Mouse (Mus musculus) MEL (cell line): ENCODE measurements around the gene Cdyl. TPM values are rescaled to one million over a fixed set of nuclear protein-coding genes. Genes with fewer than 3 reads are reported as not detected.
A peak's percentile ranks its signal among the peaks of the same experiment; 100 is the strongest.

ENCODE experiments used
- DNase-seq: peaks from one replicate; pipeline ENCODE4 v3.0.0; 2011; ENCODE audit warnings: low read depth, low spot score
- H3K27ac ChIP-seq: 2 replicates; pipeline ENCODE4 v1.5.1; 2012; ENCODE audit warnings: low read depth, mild to moderate bottlenecking, control low read depth, low read length, moderate library complexity; ENCODE audit not compliant: control insufficient read depth
- H3K27me3 ChIP-seq, 2 experiments: fragments of 150-350 bp in 1 of 2; sonication (generic) in 1 of 2; 2 replicates each; pipeline ENCODE4 v1.6.1; 2012; ENCODE audit warnings: low read length in 2 of 2, mild to moderate bottlenecking in 2 of 2, improper control_type of control experiment in 1 of 2, moderate library complexity in 1 of 2; ENCODE audit not compliant: insufficient read depth in 2 of 2, control insufficient read depth in 1 of 2
- H3K36me3 ChIP-seq, 2 experiments: 2 replicates each; pipeline ENCODE4 v1.6.1; 2012 to 2014; ENCODE audit warnings: low read length in 2 of 2, improper control_type of control experiment in 1 of 2, inconsistent platforms in 1 of 2, mild to moderate bottlenecking in 1 of 2; ENCODE audit not compliant: insufficient read depth in 2 of 2, control insufficient read depth in 1 of 2
- H3K4me1 ChIP-seq, 2 experiments: fragments of 150-350 bp in 1 of 2; sonication (generic) in 1 of 2; 2 replicates each; pipeline ENCODE4 v1.6.1; 2012; ENCODE audit warnings: low read length in 2 of 2, improper control_type of control experiment in 1 of 2, mild to moderate bottlenecking in 1 of 2; ENCODE audit not compliant: insufficient read depth in 2 of 2, control insufficient read depth in 1 of 2
- H3K4me3 ChIP-seq, 2 experiments: fragments of 150-350 bp in 1 of 2; sonication (generic) in 1 of 2; 2 replicates each; pipeline ENCODE4 v1.5.1; 2012; ENCODE audit warnings: low read depth in 2 of 2, low read length in 2 of 2, mild to moderate bottlenecking in 2 of 2, moderate library complexity in 2 of 2, control low read depth in 1 of 2, improper control_type of control experiment in 1 of 2; ENCODE audit not compliant: control insufficient read depth in 1 of 2, insufficient read depth in 1 of 2
- H3K79me2 ChIP-seq: 2 replicates; pipeline ENCODE4 v1.6.1; 2012; ENCODE audit warnings: mild to moderate bottlenecking, low read length, moderate library complexity; ENCODE audit not compliant: control insufficient read depth, poor library complexity, insufficient read depth
- H3K9ac ChIP-seq: 2 replicates; pipeline ENCODE4 v1.6.1; 2012; ENCODE audit warnings: low read depth, mild to moderate bottlenecking, control low read depth, low read length, moderate library complexity; ENCODE audit not compliant: control insufficient read depth, poor library complexity, severe bottlenecking
- H3K9me3 ChIP-seq: fragments of 150-350 bp; sonication (generic); replicated peaks from 2 replicates; pipeline ENCODE4 v1.6.1; 2012; ENCODE audit warnings: mild to moderate bottlenecking, low read length, improper control_type of control experiment, moderate library complexity; ENCODE audit not compliant: insufficient read depth
- BHLHE40 ChIP-seq: IDR thresholded peaks from 2 replicates; pipeline ENCODE4 v1.6.1; 2012; ENCODE audit warnings: low read depth, mild to moderate bottlenecking, inconsistent platforms, low read length, improper control_type of control experiment, borderline replicate concordance
- EP300 ChIP-seq, 2 experiments: IDR thresholded peaks; 2 replicates each; pipeline ENCODE4 v1.6.1; 2011; ENCODE audit warnings: improper control_type of control experiment in 2 of 2, low read length in 2 of 2, low read depth in 1 of 2, mild to moderate bottlenecking in 1 of 2
- GABPA ChIP-seq: IDR thresholded peaks from 2 replicates; pipeline ENCODE4 v1.6.1; 2012; ENCODE audit warnings: low read depth, mild to moderate bottlenecking, inconsistent platforms, low read length, improper control_type of control experiment, moderate library complexity
- GATA1 ChIP-seq: IDR thresholded peaks from 2 replicates; pipeline ENCODE4 v1.6.1; 2011; ENCODE audit warnings: low read depth, low read length, improper control_type of control experiment
- HCFC1 ChIP-seq: IDR thresholded peaks from 2 replicates; pipeline ENCODE4 v1.6.1; 2012; ENCODE audit warnings: low read depth, mild to moderate bottlenecking, inconsistent platforms, low read length, improper control_type of control experiment, moderate library complexity
- KAT2A ChIP-seq: conservative IDR thresholded peaks from 2 replicates; pipeline ENCODE4 v1.6.1; 2012; ENCODE audit warnings: low read depth, low read length, improper control_type of control experiment, inconsistent platforms
- MAZ ChIP-seq: IDR thresholded peaks from 2 replicates; pipeline ENCODE4 v1.6.1; 2012; ENCODE audit warnings: low read depth, mild to moderate bottlenecking, inconsistent platforms, low read length, improper control_type of control experiment
- MXI1 ChIP-seq: IDR thresholded peaks from 2 replicates; pipeline ENCODE4 v1.6.1; 2011; ENCODE audit warnings: mild to moderate bottlenecking, low read depth, low read length, improper control_type of control experiment
- MYB ChIP-seq: IDR thresholded peaks from 2 replicates; pipeline ENCODE4 v1.6.1; 2011; ENCODE audit warnings: mild to moderate bottlenecking, low read depth, low read length, improper control_type of control experiment
- MYC ChIP-seq: IDR thresholded peaks from 2 replicates; pipeline ENCODE4 v1.6.1; 2011; ENCODE audit warnings: low read depth, mild to moderate bottlenecking, low read length, improper control_type of control experiment, moderate library complexity
- NRF1 ChIP-seq: IDR thresholded peaks from 2 replicates; pipeline ENCODE4 v1.6.1; 2014; ENCODE audit warnings: low read depth, mild to moderate bottlenecking, inconsistent platforms, low read length, improper control_type of control experiment, moderate library complexity; ENCODE audit not compliant: poor library complexity, insufficient read depth, severe bottlenecking
- POLR2AphosphoS5 ChIP-seq: IDR thresholded peaks from 2 replicates; pipeline ENCODE4 v1.6.1; 2012; ENCODE audit warnings: low read depth, borderline replicate concordance, mild to moderate bottlenecking, inconsistent platforms, low read length, moderate library complexity, mixed read lengths
- SIN3A ChIP-seq: IDR thresholded peaks from 2 replicates; pipeline ENCODE4 v1.6.1; 2012; ENCODE audit warnings: low read length, improper control_type of control experiment, inconsistent platforms
- SMC3 ChIP-seq: IDR thresholded peaks from 2 replicates; pipeline ENCODE4 v1.6.1; 2011; ENCODE audit warnings: low read depth, low read length, improper control_type of control experiment
- TAL1 ChIP-seq: IDR thresholded peaks from 2 replicates; pipeline ENCODE4 v1.6.1; 2012; ENCODE audit warnings: mild to moderate bottlenecking, inconsistent platforms, low read length, moderate library complexity, mixed read lengths
- TCF12 ChIP-seq: IDR thresholded peaks from 2 replicates; pipeline ENCODE4 v1.6.1; 2014; ENCODE audit warnings: low read depth, mild to moderate bottlenecking, inconsistent platforms, low read length, improper control_type of control experiment, moderate library complexity
- UBTF ChIP-seq: IDR thresholded peaks from 2 replicates; pipeline ENCODE4 v1.6.1; 2012; ENCODE audit warnings: low read depth, mild to moderate bottlenecking, inconsistent platforms, low read length, improper control_type of control experiment, moderate library complexity, borderline replicate concordance; ENCODE audit not compliant: insufficient read depth
- USF1 ChIP-seq: IDR thresholded peaks from 2 replicates; pipeline ENCODE4 v1.6.1; 2014; ENCODE audit warnings: low read depth, mild to moderate bottlenecking, inconsistent platforms, low read length, improper control_type of control experiment, moderate library complexity
- USF2 ChIP-seq, 2 experiments: IDR thresholded peaks; 2 replicates each; pipeline ENCODE4 v1.6.1; 2011 to 2012; ENCODE audit warnings: improper control_type of control experiment in 2 of 2, low read length in 2 of 2, borderline replicate concordance in 1 of 2, inconsistent platforms in 1 of 2, low read depth in 1 of 2, mild to moderate bottlenecking in 1 of 2; ENCODE audit not compliant: insufficient read depth in 1 of 2
- ZMIZ1 ChIP-seq: IDR thresholded peaks from 2 replicates; pipeline ENCODE4 v1.6.1; 2012; ENCODE audit warnings: low read depth, mild to moderate bottlenecking, inconsistent platforms, low read length, improper control_type of control experiment, moderate library complexity
- polyA plus RNA-seq, 2 experiments: library from polyadenylated mRNA; stranded (reverse) in 1 of 2; unstranded in 1 of 2; fragments of >175 nt in 1 of 2; fragments of >200 nt in 1 of 2; gene quantifications; 2 replicates each; pipeline versions ENCODE4 v1.2.1 to v1.2.4; 2012; ENCODE audit warnings: low replicate concordance in 2 of 2, low read depth in 1 of 2; ENCODE audit not compliant: insufficient read length in 2 of 2, insufficient read depth in 1 of 2, missing spikeins in 1 of 2
- total RNA-seq: library from RNA; depleted of rRNA; stranded (reverse); fragments of 300-350 nt; gene quantifications from 2 replicates; pipeline ENCODE4 v1.2.3, GENCODE M21; 2012

Gene Cdyl
- total and polyA plus RNA-seq, 3 experiments: 8.9 to 32.2 TPM; not detected in 1

GRCm38 (mm10) chr13:35812191-35812440, 152.5 kb downstream of the Cdyl start:
- H3K4me1 ChIP-seq: peaks cover 33 to 47% of the 10 kb centered on the region in 2 experiments
- no peak overlapping the region for H3K9ac ChIP-seq
- peaks cover 50% of the 10 kb centered on the region for H3K79me2 ChIP-seq
- no peak overlapping the region for H3K4me3 ChIP-seq
- no peak for DNase-seq
- no peak overlapping the region for H3K27ac ChIP-seq
- TF ChIP-seq BHLHE40 (no peak), HCFC1 (no peak), SMC3 (no peak), ZMIZ1 (no peak), TAL1 (no peak), POLR2AphosphoS5 (no peak), MYC (no peak), UBTF (no peak), TCF12 (no peak), USF2 (IDR thresholded peaks at IDR 0.05; ENCODE audit: borderline replicate concordance in 1 of 2, insufficient read depth in 1 of 2, low read depth in 1 of 2, low read length in 2 of 2) (no peak), GABPA (no peak), KAT2A (no peak)
- peaks cover 0 to 55% of the 10 kb centered on the region in 2 experiments; a peak in 2 of 4 replicates for H3K36me3 ChIP-seq
- H3K9me3 ChIP-seq: no peaks in the 10 kb centered on the region
- no peaks in the 10 kb centered on the region for H3K27me3 ChIP-seq

DNA sequence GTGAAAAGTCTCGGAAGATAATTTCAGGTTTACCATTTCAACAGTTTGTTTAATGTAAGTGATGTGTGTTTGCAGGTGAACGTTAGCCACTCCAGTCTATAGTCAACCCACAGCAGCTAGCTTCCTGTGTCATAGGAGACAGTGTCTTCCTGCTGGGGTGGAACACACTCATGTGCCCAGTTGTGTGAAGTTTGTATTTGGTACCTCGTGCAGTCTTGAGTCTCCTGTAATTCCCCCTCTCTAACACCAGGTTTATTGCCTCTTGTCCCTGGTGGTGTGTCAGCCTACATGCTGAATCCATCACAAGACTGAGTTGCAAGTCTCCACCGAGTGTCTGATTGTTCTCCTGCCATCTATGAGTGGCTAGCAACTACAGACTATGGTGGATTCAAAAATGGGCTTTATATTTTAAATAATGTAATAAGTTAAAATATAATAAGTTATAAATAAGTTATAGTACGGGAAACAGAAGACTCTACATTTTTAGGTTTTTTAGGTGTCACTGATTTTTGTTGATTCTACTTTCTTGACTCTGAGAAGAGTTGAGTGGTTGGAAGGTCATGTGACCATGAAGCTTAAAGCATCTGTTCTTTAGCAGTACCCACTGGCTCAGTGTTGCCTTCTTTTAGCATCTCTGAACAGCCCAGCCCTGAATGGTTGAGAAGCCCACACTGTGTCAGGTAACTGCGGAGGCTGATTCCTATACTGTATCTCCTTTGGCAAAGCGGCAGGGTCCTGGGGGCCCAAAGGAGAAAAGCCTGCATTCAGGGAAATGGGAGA, 153.9 kb downstream of the Cdyl start:
- H3K4me1 ChIP-seq: peaks cover 30 to 35% of the 10 kb centered on the region in 2 experiments
- H3K9me3 ChIP-seq: no peaks in the 10 kb centered on the region

GRCm38 (mm10) chr13:35815205-35815726, 155.6 kb downstream of the Cdyl start:
- peaks cover 16 to 20% of the 10 kb centered on the region in 2 experiments for H3K4me1 ChIP-seq
- no peak overlapping the region for H3K9ac ChIP-seq
- TF ChIP-seq SIN3A (peak; percentile 50; the same call in 1 of the 2 replicates), NRF1 (no peak), MXI1 (0 out of 2 replicates have a peak, but pooled peaks have one; percentile 26), MYB (peak; percentile 55; the same call in 1 of the 2 replicates), GATA1 (0 out of 2 replicates have a peak, but pooled peaks have one; percentile 33), MAZ (no peak), USF2 (IDR thresholded peaks at IDR 0.05; ENCODE audit: borderline replicate concordance in 1 of 2, insufficient read depth in 1 of 2, low read depth in 1 of 2, low read length in 2 of 2) (no peak), TCF12 (peak; percentile 42; the same call in 1 of the 2 replicates), EP300 (IDR thresholded peaks at IDR 0.05; ENCODE audit: low read depth in 1 of 2, low read length in 2 of 2) (peak; percentile 41 to 71; a peak in 2 of 4 replicates)
- peak; percentile 19 for DNase-seq
- H3K27ac ChIP-seq: no peak overlapping the region; the same call in 1 of the 2 replicates
- H3K79me2 ChIP-seq: peaks cover 36% of the 10 kb centered on the region
- no peaks in the 10 kb centered on the region for H3K9me3 ChIP-seq
- H3K4me3 ChIP-seq: no peak overlapping the region
- H3K27me3 ChIP-seq: no peaks in the 10 kb centered on the region
- H3K36me3 ChIP-seq: peaks cover 0 to 25% of the 10 kb centered on the region in 2 experiments; a peak in 3 of 4 replicates

More for the DNA sequence above, 153.9 kb downstream of the Cdyl start:
- Histone ChIP-seq H3K27ac (no peak overlapping the region), H3K9ac (no peak overlapping the region), H3K36me3 (peaks cover 0 to 42% of the 10 kb centered on the region in 2 experiments; a peak in 3 of 4 replicates), H3K4me3 (no peak overlapping the region), H3K27me3 (no peaks in the 10 kb centered on the region), H3K79me2 (peaks cover 43% of the 10 kb centered on the region)
- DNase-seq: no peak
- TF ChIP-seq USF1 (peak; percentile 65; the same call in 1 of the 2 replicates), ZMIZ1 (no peak)
